Mouse (Mus musculus) adrenal gland, postnatal 25 days (tissue): ENCODE data around the gene 0610037L13Rik. TPM values are rescaled to one million over a fixed set of nuclear protein-coding genes. Genes with fewer than 3 reads are reported as not detected.
A peak's percentile ranks its signal among the peaks of the same experiment; 100 is the strongest.

Source experiments
- DNase-seq: peaks from one replicate; pipeline ENCODE4 v3.0.0; 2021; ENCODE audit warnings: mixed read lengths
- long read RNA-seq: library from polyadenylated mRNA; stranded (forward); transcript quantifications from one replicate; pipeline ENCODE4 v2.0.0, GENCODE M21; 2021
- total RNA-seq: library from RNA; stranded (reverse); gene quantifications from 2 replicates; pipeline ENCODE4 v1.2.3, GENCODE M21; 2021

Gene 0610037L13Rik
- 53.2 and 79.0 TPM in 2 replicates for total RNA-seq
- long read RNA-seq, transcript 0610037L13Rik-207 (7 exons, 1,551 nt) = minor isoform, 13 of 50 reads
- long read RNA-seq, transcript 0610037L13Rik-212 (8 exons, 2,997 nt) = major isoform, 27 of 50 reads
- long read RNA-seq, partial matches to known transcripts = 1 of 50 reads
- long read RNA-seq, other reads (novel, unspliced or antisense) = 9 of 50 reads

GRCm38 (mm10) chr4:107889731-107890432, at the start of gene 0610037L13Rik:
Gene 0610037L13Rik (plus strand): TSS chr4:107889813.
- DNase-seq = peak; percentile 92

- DNase-seq = no peak
Observed at GRCm38 (mm10) chr4:107843687-107844086, 45.9 kb upstream of the 0610037L13Rik start.

- DNase-seq = peak; percentile 80
Observed at GRCm38 (mm10) chr4:107844971-107845370, 44.6 kb upstream of the 0610037L13Rik start.

GRCm38 (mm10) chr4:107846795-107847194, 42.8 kb upstream of the 0610037L13Rik start:
- no peak for DNase-seq

GRCm38 (mm10) chr4:107848546-107848945, 41.1 kb upstream of the 0610037L13Rik start:
- no peak for DNase-seq

GRCm38 (mm10) chr4:107849621-107850020, 40.0 kb upstream of the 0610037L13Rik start:
- DNase-seq = no peak

GRCm38 (mm10) chr4:107850091-107850490, 39.5 kb upstream of the 0610037L13Rik start:
- no peak for DNase-seq

- DNase-seq = no peak
Observed at GRCm38 (mm10) chr4:107853333-107853732, 36.3 kb upstream of the 0610037L13Rik start.

GRCm38 (mm10) chr4:107853836-107854235, 35.8 kb upstream of the 0610037L13Rik start:
- DNase-seq = no peak

GRCm38 (mm10) chr4:107856958-107857686, 32.5 kb upstream of the 0610037L13Rik start:
- DNase-seq = no peak

- no peak for DNase-seq
Observed at GRCm38 (mm10) chr4:107858995-107859394, 30.6 kb upstream of the 0610037L13Rik start.

- no peak for DNase-seq
Observed at GRCm38 (mm10) chr4:107864866-107865265, 24.7 kb upstream of the 0610037L13Rik start.

- DNase-seq = peak; percentile 96
Observed at GRCm38 (mm10) chr4:107879254-107880050, 10.2 kb upstream of the 0610037L13Rik start, which contains the start of gene Magoh. Gene Magoh (plus strand): TSS chr4:107879755.

GRCm38 (mm10) chr4:107881631-107882030, 8.0 kb upstream of the 0610037L13Rik start:
- no peak for DNase-seq

GRCm38 (mm10) chr4:107886371-107886770, 3.2 kb upstream of the 0610037L13Rik start:
- DNase-seq = no peak

GRCm38 (mm10) chr4:107889385-107889730, 255 bp upstream of the 0610037L13Rik start:
- no peak for DNase-seq

GRCm38 (mm10) chr4:107892663-107893062, 3.0 kb downstream of the 0610037L13Rik start:
- no peak for DNase-seq

GRCm38 (mm10) chr4:107899211-107899927, 9.8 kb downstream of the 0610037L13Rik start:
- DNase-seq = no peak

- no peak for DNase-seq
Observed at GRCm38 (mm10) chr4:107900206-107900605, 10.6 kb downstream of the 0610037L13Rik start.

- DNase-seq = no peak
Observed at GRCm38 (mm10) chr4:107904252-107904651, 14.6 kb downstream of the 0610037L13Rik start.

GRCm38 (mm10) chr4:107906561-107906960, 16.9 kb downstream of the 0610037L13Rik start:
- DNase-seq = no peak

GRCm38 (mm10) chr4:107910020-107910419, 20.4 kb downstream of the 0610037L13Rik start:
- no peak for DNase-seq
